Mouse (Mus musculus): ENCODE results near the gene Ada.
A peak's percentile ranks its signal among the peaks of the same experiment; 100 is the strongest.

Gene Ada

DNA sequence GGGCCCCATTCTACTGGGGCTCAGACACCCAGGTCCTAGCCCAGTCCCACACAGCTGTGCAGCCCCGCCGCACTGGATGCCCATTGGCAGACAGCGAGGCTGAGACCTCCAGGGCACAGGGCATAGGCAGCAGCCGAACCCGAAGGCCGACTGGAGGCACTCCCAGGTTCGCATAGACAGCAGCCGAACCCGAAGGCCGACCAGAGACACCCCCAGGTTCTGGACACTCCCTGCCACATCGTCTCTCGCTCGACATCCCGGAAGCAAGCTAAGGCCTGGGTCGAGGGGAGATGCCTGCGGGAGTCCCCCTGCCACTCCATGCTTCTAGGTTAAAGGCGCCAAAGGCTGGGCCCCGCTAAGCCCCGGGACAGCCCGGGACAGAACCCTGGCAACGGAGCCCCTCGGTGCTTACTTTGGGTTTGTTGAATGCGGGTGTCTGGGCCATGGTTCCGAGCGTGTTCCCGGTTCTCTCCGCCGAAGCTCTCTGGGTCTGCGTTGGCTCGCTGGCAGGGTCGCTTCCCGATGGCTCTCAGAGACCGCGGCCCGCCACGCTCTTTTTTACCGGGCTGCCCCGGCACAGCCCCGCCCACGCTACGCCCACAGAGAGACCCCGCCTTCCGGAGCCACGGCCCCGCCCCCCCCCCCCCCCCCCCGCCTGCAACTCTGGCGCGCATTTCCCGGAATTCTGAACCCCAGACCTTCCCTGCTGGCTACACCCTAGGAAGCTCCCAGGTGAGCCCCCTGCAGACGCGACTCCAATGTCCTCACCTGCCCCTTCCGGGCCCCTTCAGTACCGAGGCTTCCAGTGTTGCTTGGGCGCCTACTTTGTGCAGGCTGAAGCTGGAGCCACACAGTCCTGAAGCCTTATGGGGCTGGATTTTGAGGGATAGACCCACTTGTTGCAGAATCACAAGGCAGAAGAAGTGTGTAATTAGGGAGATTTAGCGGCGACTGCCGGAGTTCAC is at the start of gene Ada:
Ada (minus strand) TSS at position 593 of the 965 bp plus-strand sequence.
- DNase-seq = no peak

DNA sequence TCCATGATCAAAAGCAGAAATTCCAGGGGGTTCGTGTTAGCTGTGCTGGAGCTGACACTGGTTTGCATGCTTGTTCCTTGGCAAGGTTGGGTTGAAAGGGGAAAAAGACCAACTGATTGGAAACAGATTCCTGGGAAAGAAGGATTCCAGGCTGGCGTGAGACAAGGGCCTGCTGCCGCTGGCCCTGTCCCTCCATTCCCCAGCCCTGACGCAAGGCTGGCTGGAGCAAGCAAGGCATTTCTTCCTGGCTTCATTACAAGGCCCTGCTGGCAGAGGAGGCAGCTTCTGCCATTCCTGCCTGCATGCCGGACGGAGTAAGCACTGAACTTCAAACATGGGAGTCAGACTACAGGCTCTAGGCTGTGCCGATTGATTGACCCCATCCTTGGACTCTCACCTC is 48.4 kb upstream of the Ada start:
- no peak for DNase-seq

DNA sequence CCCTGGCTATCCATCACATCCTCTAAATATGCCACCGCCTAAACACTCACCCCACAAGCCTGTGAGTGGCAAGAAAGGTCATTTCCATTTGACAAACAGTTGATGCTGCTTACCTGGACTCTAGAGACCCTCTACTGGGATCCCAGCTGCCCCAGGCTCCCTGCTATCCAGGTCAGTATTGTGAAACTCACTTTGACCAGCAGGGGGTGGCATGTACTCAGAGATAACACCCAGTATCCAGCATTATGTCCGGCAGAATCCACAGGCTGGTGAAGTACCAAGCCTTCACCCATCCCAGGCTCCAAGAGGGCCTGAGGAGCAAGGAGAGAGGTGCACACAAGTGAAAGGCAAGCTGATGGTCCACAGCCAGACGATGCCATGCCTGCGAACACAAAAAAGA is 38.4 kb upstream of the Ada start:
- DNase-seq = peak; percentile 73

DNA sequence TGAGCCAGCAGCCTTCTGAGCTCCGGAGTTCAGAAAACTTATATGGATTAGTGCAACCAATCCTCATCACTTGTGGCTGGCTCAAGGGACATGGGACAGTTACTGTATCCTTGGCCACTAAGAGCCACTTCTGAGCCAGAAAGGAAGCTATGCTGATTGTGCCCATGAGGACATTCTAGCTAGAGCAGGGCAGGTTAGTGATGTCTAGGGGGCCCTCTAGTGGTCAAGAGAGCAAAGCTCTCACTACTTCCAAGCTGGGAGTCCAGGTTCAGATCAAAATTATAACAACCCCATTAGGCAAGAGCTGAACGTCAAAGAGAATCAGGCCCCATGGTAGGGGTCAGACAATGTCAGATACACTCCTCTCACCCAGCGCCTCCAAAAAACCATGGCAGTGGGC is 37.7 kb upstream of the Ada start:
- peak; percentile 74 for DNase-seq

DNA sequence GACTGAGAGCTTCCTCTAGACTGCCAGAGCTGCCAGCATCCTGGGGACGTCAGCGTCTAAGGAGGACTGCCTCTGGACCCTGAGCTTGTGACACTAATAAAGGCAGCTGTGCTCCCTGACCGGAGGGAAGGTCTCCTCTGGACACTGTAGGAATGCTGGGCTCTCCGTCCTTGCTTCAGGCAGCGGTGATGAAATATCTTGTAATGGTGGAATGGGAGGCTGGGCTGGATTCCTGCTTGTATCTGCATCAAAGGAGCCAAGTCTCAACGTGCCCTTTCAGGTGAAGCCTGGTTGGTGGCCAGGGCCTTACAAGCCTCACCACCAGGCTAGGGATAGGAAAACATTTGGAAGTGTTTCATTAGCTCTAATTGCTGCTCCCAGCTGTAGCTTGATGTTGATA is 37.0 kb upstream of the Ada start:
- no peak for DNase-seq

DNA sequence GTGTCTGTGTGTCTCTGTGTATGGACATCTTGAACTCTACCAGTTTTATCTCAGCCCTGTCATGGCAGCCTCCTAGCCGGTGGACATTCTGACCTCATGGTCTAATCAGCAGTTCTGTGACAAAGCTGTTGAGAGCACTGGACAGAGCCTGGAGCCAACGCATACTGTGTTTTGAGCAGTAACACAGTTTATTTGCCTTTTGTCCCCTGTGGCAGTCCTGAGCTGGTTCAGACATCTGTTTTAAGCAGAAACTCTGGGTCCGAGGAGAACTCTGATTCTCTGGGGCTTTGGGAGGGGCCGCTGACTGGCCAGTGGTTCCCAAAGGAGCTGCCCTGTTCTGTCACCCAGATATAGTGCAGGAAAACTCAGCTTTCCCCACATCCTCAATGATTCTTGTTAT is 33.9 kb upstream of the Ada start:
- DNase-seq = no peak

DNA sequence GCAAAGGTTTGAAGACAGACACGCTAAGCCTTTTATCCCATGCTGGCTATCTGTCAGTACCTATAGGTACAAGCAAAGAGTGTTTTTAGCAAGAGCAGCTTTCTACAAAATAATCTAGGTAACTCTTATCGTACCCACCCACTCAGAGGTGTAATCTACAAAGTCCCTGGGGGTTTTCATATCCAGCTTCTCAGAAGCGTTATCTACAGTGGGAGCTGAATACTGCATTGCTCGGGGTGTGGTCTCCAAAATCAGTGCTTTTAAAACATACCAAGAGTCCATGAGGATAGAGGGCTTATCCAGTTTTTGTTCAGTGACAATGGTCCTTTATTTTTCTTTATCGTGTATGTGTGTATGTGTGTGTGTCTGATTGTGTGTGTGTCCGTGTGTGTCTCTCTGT is 33.3 kb upstream of the Ada start:
- no peak for DNase-seq

DNA sequence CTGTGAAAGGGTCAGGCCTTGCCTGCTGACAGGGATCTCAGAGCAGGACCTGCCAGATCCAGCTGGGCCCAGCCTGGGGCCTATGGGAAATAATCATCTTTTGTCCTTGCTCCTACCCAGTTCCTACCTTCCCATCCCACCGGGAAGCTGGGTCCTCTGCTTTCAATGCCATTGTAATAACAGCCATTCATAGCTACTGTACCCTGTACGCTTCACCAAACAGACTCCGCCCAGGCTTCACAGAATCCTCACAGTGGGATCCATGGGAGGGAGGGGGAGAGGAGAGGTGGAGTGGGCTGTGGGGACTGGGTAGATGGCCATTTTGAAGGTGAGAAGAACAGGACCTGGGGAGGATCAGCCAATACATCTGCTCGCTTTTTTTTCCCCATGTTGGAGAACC is 28.9 kb upstream of the Ada start:
- no peak for DNase-seq

DNA sequence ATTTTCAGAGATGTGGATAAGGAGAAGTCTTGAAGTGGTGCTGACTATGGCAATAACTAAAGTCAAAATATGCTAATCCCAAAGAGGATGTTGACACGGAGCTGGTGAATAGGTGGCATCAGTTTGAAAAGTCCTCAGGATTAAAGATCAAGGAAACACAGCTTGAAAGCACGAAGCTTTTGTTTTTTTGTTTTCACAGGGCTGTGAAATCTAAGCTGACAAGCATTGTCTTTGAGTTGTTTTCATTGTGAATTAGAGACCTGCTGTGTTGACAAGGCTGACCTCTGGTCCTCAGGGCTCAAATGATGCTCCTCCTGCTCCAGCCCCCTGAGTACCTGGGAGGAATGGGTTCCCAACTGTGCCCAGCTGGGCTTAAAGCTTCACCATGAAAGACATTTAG is 27.0 kb upstream of the Ada start:
- DNase-seq = no peak

DNA sequence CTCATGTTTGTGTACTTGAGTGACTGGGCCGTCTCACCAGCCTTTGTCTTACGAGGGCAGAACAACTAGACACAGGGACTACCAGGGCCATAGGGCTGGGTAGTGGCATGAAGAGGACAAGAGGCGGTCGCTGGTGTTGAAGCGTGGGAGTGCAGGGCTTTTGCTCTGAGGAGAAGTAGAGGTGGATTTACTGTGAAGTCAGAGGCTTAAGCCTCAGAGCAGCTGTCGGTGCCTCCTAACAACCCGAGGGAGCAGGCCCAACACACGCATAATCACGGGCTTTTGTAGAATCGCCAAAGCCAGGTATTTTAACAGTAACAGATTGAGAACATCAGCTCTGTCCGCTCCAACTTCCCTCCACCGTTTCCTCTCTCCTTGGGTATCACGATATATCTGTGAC is 26.6 kb upstream of the Ada start:
- DNase-seq = no peak

DNA sequence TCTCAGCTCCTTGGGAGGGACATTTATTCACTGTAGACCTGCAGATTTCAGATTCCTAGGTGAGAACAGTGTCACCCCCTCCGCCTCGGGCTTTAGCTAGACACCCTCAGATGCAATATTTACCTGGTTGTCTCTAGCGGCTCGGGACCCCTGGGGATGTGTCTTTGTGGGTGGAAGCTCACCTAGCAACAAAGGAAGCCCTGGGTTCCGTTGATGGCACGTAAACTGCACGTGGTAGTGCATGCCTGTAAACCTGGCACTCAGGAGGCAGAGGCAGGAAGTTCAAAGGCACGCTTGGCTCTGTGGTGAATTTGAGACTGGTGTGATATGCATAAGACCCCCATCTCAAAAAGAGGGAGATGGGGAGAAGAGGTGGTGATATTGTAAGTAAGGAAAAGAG is 20.7 kb upstream of the Ada start:
- no peak for DNase-seq

DNA sequence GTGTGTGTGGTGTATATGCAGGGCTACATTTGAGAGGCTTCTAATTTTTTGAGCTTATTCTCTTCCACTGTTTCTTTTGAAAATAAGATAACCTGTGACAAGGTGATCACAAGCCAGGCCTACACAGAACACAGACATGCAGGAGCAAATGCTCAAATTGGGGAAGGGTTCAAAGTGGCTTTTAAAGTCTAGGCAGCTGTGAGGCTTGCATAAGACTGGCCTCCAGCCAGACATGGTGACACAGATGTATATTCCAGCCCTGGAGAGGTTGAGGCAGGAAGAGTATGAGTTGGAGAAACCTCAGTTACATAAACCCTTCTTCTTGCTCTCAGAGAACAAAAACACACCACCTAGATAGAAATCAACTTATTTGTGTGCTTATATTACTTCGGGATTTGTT is 16.9 kb upstream of the Ada start:
- no peak for DNase-seq

DNA sequence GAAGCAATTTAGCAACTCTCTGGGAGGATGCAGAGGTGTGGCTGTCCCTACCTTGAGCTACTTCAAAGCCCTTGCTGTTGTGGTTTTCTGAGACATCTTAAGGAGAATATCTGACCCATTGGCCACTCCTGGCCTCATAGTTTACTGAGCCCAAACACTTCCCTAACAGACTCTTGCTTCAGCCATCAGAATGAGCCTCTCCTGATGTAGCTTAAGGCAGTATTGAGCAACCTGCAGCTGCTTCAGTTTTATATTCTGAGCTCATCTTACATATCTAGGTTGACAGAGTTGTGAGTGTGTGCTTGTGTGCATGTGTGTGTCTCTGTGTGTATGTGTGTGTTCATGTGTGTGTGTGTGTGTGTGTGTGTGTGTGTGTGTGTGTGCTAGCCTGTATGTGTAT is 16.2 kb upstream of the Ada start:
- DNase-seq = no peak

DNA sequence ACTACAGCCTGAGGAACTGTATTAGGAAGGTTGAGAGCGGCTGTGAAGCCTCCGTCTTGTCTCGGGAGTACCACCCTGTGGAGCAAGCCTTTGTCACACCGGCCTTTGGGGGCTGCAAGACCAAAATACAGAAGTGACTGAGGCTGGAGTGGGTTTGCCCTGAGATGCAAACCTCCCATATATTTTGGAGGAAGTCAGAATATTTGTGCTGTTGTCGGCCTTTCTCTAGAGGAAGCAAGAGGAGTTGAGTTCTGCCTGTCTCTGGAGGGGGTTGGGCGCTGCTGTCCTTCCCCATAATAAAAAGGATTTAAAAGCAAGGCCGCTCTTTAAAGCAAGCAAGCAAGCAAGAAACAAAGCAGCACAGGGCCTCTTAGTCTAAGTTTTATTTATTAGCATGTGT is 11.4 kb upstream of the Ada start:
- DNase-seq = no peak

DNA sequence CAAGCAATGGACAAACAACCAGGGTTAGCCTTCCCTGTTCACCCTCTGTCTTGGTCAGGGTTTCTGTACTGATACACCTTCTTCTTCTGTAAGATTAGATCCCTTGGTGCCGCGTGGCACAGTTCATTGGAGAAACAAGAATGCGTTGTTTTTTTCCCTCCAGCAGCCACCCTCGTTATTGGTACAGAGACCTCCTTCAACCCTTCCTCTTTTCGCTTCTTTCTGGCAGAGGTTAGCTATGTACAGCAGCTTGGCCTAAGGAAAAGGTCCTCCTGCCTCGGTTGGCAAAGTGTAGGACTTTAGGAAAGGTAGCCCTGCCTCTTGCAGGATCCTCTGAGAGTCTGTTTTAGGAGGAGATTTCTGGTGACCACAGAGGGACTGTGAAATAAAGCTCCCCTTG is 10.6 kb upstream of the Ada start:
- DNase-seq = no peak

DNA sequence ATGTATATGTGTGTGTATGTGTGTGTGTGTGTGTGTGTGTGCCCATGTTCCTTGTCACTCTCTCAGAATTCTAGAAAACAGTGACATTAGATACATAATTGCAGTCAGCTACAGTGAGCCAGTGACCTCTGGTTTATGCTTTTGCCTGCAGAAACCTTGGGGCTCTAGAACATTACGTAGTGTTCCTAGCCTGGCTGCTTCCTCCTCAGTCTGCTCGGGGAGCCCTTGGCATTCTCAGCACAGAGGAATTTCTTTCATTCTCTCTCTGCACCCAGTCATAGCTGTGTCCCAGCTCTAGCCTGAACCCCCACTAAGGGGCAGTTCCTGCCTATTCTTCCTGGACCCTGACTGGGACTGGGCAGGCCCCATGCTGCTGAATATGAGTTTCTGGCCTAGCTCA is 8.1 kb upstream of the Ada start:
- no peak for DNase-seq

DNA sequence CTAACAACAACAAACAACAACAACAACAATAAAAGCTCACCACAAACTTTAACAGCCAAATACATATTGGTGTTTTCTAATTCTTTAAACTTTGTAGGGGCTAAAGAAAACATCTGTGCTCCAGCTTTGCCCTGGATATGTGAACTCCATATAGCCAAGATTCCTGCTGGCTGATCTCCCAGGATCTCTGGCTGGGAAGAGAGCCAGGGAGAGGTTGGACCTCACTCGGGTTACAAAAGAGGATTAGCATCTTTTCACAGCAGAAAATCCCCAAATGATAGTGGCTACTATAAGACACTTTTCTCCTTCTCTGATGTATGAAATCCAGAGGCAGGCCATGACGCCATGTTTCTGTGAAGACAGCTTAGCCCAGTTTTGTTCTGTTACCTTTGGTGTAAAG is 6.7 kb upstream of the Ada start:
- no peak for DNase-seq

DNA sequence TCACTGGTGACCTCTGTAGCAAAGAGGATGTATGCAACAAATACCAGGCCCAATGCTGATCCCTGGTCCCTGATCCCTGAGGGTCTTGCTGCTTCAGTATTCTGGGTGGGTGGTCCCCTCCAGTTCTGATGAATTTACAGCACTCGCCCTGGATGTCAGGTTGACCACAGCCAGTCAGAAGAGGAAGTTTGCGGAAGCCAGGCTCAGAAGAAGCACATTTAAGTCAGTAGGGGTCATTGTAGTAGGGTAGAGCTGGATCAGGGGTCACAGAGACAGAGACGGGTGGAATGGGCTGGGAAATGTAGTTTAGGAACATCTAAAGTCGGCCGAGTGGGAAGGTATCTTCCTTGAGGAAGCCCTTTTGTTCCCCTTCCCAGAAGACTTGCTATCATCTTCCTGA is 4.2 kb upstream of the Ada start:
- no peak for DNase-seq

DNA sequence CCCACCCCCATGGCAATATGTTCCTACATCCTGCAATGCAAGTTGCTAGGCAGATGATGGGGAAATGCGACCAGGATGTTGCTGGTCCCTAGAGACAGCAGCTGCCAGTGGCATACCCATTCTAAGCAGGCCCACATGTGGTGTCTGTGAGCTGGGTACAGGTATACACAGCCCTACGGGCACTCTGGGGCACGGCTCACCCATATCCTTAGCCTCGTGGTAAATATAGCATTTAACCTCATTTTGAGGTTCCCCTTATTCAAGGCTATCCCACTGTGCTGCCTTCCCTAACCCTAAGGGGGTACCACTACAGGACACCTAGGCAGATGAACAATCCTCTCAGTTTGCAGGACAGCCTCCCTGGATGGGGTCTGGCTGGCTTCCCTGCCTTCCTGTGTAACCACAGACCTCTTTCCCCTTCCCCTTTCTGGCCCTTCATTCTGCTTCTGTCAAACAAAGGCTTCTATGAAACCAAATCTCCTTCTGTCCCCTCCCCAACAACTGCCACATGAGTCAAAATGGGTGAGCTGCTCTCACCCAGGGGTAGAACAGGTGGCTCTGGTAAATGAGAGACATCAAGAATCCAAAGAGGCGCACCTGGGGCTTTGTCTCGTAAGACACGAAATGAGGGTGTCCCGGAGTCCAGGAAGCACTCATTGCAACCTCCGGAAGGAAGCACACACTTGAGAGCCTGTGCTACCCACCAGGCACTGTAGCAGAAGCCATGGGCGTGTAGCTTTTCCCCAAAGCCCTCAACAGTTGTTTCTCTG is 5.1 kb downstream of the Ada start:
- no peak for DNase-seq

DNA sequence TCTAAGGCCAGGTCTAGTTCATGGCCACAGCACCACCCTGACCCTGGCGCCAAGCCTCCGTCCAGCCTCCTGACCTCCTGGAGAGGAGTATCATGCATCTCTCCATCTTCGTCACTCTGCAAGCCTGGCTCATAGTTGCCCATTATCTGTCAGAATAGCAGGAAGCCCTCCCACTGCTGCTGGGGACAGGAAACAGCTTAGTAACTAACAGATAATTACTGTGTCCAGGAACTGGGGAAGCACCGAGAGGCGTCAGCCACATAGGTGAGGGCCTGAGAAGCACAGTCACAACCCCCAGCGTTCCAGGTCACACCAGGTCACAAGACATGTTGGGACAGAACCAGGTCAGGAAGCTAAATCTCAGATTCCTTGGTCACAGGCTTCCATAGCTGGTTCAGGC is 6.7 kb downstream of the Ada start:
- no peak for DNase-seq

DNA sequence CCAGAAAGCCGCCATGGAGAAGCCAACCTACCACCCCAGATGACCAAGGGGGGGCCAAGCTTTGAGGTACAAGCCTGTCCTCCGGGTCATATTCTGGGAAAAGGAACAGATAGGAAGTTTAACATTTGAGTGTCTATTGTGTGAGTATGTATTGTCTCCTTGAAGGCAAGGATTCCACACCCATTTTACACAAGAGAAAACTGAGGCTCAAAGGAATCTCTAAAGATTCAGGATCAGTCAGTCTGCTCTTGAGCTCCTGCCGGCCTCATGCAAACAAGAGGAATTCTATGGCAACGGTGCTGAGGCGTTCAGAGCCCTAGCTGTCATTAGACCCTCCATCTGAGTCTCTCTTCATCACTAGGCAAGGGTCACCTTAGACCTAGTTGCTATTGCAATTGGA is 7.4 kb downstream of the Ada start:
- DNase-seq = no peak

DNA sequence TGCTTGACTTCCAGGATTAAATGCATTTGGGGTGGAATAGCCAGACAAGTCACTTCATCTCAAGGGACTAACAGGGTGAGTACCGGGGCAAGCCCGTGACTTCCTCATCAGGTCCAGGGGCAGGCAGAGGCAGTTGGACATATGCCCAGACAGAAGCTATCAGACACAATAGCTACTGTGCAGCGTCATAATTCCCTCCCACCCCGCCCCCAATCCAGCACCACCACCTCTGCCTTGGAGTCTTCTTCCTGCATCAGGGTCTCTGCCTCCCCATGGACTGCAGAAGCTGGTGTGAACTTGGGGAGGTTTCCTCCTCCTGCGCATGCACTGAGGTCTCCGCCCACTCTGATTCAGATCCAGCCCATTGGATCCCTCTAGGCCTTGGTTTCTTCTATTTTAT is 14.1 kb downstream of the Ada start:
- no peak for DNase-seq

DNA sequence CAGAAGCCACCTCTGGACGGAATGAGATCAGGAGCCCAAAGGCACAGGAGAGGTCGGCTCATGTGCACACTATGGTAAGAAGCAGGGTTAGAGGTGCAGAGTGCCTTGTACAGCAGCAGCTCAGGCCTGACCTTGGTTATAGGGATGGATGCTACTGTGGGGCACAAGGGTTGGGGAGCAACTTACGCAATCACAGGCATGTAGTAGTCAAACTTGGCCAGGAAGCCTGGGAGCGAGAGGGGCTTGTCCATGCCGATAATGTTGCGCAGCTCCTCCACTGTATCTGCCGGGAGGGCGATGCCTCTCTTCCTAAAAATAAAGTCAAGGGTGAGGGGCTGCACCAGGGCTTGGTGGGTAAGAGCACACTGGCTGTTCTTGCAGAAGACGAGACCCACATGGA is 14.9 kb downstream of the Ada start:
- no peak for DNase-seq

DNA sequence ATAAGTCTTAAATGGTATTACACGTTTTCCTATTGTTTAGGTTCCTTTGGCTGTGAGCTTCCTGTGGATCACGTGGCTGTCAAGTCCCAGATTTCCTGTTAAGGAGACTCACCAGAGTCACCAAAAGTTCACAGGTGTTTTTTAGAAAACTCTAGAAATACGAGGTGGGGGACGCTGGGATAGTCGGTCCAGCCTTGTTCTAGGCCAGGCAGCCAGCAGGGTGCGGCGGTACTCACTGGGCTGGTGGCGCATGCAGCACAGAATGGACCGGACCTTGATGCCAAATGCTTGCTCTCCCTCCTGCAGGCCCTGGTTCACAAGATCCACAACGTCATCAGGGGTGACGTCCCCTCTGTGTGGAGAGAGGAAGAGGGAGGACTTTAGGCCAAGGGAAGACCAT is 18.0 kb downstream of the Ada start:
- DNase-seq = no peak

All from cerebellum, adult 9-10 months (tissue).